ENCODE assay signal across 25 mouse cellular contexts in the genomic region with DNA sequence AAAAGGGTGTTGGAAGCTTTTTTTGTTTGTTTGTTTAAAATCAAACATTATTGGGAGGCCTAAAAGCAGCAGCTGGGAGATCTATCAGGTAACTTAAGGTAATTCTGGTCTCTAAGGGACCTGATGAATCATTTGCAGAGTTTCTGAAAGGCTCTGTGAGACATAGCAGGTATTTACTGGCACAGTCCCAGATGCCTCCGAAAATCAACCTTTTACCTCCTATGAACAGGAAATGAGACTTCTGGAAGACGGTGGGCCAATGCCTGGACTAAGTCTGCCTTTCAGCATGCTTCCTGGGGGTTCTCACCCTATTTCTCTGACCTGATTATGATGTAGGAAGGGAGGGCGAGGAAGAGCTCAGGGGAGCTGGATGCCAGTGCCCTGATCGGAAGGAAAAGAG.
A peak's percentile ranks its signal among the peaks of the same experiment; 100 is the strongest.
DNase-seq lines count a peak whose midpoint lies in the region; ATAC-seq lines count a peak whose summit lies in the region.
"Had no signal": no experiment of that assay in that cellular context is flagged by ENCODE, and none has a peak within 500 bp of the region (broad histone marks: within the 10 kb centered on the region; RNA-seq: fewer than 3 reads in every experiment).

No protein-coding gene starts in this region.

- no peaks in the 10 kb centered on the region for H3K36me3 ChIP-seq in kidney, embryonic 15.5 days
- H3K36me3 ChIP-seq: forebrain, embryonic 10.5 days; heart, embryonic 15.5 days; hindbrain, embryonic 10.5 days; hindbrain, embryonic 13.5 days had no signal

- ATAC-seq in kidney, embryonic 15.5 days (replicated peaks; ENCODE audit: low FRiP score), result no peak
- ATAC-seq: CD4-positive, CD25-positive, alpha-beta regulatory T cell, adult 4 months; forebrain, embryonic 13.5 days; forebrain, embryonic 16.5 days; hindbrain, postnatal 0 days had no signal

- H3K9me3 ChIP-seq in kidney, embryonic 15.5 days (replicated peaks), result no peaks in the 10 kb centered on the region
- H3K9me3 ChIP-seq: forebrain, embryonic 10.5 days; forebrain, embryonic 13.5 days; heart, embryonic 15.5 days; hindbrain, embryonic 10.5 days; hindbrain, embryonic 13.5 days had no signal

- H3K4me2 ChIP-seq in kidney, embryonic 15.5 days, result no peak overlapping the region
- H3K4me2 ChIP-seq: forebrain, embryonic 13.5 days; heart, embryonic 11.5 days; heart, embryonic 15.5 days; hindbrain, embryonic 13.5 days had no signal

- no peak overlapping the region for H3K27ac ChIP-seq in kidney, embryonic 15.5 days
- H3K27ac ChIP-seq: forebrain, embryonic 10.5 days; forebrain, embryonic 13.5 days; heart, embryonic 15.5 days; hindbrain, embryonic 10.5 days; hindbrain, embryonic 13.5 days; hindbrain, postnatal 0 days had no signal

- DNase-seq in kidney, adult 18-20 months, result peak; percentile 38
- peak; percentile 76 for DNase-seq in kidney, adult 9 months
- DNase-seq in kidney, postnatal 14 days, result peak; percentile 55
- DNase-seq in kidney, postnatal 4 days, result peak; percentile 5 to 18
- no peak for DNase-seq in cerebellum, postnatal 36 days
- DNase-seq in urinary bladder, adult 18-20 months (ENCODE audit: low spot score in 2 of 2), result no peak
- DNase-seq: adrenal gland, adult 2 months; adrenal gland, postnatal 14 days; cerebellum, adult 11-12 months; cerebellum, adult 8-10 months; cerebellum, postnatal 10 days; gastrocnemius, postnatal 10 days; gastrocnemius, postnatal 36 days; heart, postnatal 10 days; heart, postnatal 36 days had no signal

- WGBS in kidney, embryonic 15.5 days, result 68% methylated on average over 4 of the region's 4 CpGs

- H3K27me3 ChIP-seq in kidney, embryonic 15.5 days, result no peaks in the 10 kb centered on the region
- H3K27me3 ChIP-seq: forebrain, embryonic 13.5 days; heart, embryonic 15.5 days; hindbrain, embryonic 13.5 days had no signal

- no peak overlapping the region for H3K9ac ChIP-seq in kidney, embryonic 15.5 days
- H3K9ac ChIP-seq: forebrain, embryonic 13.5 days; heart, embryonic 15.5 days; hindbrain, embryonic 13.5 days had no signal

- no peak overlapping the region for H3K4me3 ChIP-seq in kidney, embryonic 15.5 days (replicated peaks)
- H3K4me3 ChIP-seq: forebrain, embryonic 10.5 days; forebrain, embryonic 13.5 days; heart, embryonic 15.5 days; hindbrain, embryonic 10.5 days; hindbrain, embryonic 13.5 days had no signal

- H3K4me1 ChIP-seq in kidney, embryonic 15.5 days, result no peaks in the 10 kb centered on the region
- H3K4me1 ChIP-seq: forebrain, embryonic 10.5 days; forebrain, embryonic 13.5 days; heart, embryonic 15.5 days; hindbrain, embryonic 10.5 days; hindbrain, embryonic 13.5 days had no signal

Comparison
In these comparisons a context has a peak if more than half of its experiments do, and no peak if none do; other contexts are left out.
1. DNase-seq: peak in kidney, adult 18-20 months (single experiment), kidney, adult 9 months (single experiment), kidney, postnatal 14 days (single experiment) and kidney, postnatal 4 days (2 of 2); none in cerebellum, postnatal 36 days (0 of 2) and urinary bladder, adult 18-20 months (0 of 2).